Mouse (Mus musculus) stomach, embryonic 15.5 days (tissue): Measurements from ENCODE around the gene Vmn1r36. TPM values are rescaled to one million over a fixed set of nuclear protein-coding genes. Genes with fewer than 3 reads are reported as not detected.
"Not testable (repeated sequence)": the region's sequence is repeated elsewhere in the genome, so short reads cannot be mapped to it uniquely, and the experiment has no call there.

Source experiments
- ATAC-seq: fragments of 200-750 bp; cut with Nextera tagmentation; 2 replicates; pipeline ENCODE4 v1.8.0; 2017; ENCODE audit warnings: low read depth, moderate number of reproducible peaks, moderate TSS enrichment; ENCODE audit not compliant: insufficient read depth, low FRiP score
- H3K27ac ChIP-seq: fragments of 300-500 bp; sonication (generic); 2 replicates; pipeline ENCODE4 v1.5.1; 2015; ENCODE audit warnings: mild to moderate bottlenecking, inconsistent platforms
- H3K27me3 ChIP-seq: fragments of 300-500 bp; sonication (generic); replicated peaks from 2 replicates; pipeline ENCODE4 v1.6.1; 2015; ENCODE audit warnings: inconsistent platforms
- H3K36me3 ChIP-seq: fragments of 300-500 bp; sonication (generic); 2 replicates; pipeline ENCODE4 v1.6.1; 2015; ENCODE audit warnings: inconsistent platforms
- H3K4me1 ChIP-seq: fragments of 300-500 bp; sonication (generic); 2 replicates; pipeline ENCODE4 v1.6.1; 2015; ENCODE audit warnings: inconsistent platforms
- H3K4me2 ChIP-seq: fragments of 300-500 bp; sonication (generic); 2 replicates; pipeline ENCODE4 v1.6.1; 2015; ENCODE audit warnings: mild to moderate bottlenecking, inconsistent platforms
- H3K4me3 ChIP-seq: fragments of 300-500 bp; sonication (generic); replicated peaks from 2 replicates; pipeline ENCODE4 v1.5.1; 2015; ENCODE audit warnings: inconsistent platforms
- H3K9ac ChIP-seq: fragments of 300-500 bp; sonication (generic); 2 replicates; pipeline ENCODE4 v1.6.1; 2015; ENCODE audit warnings: inconsistent platforms
- H3K9me3 ChIP-seq: fragments of 300-500 bp; sonication (generic); 2 replicates; pipeline ENCODE4 v1.6.1; 2016; ENCODE audit warnings: inconsistent platforms
- WGBS: fragments of 180-500 bp; shearing (Covaris S2); methylation state at CpG from one replicate; pipeline ENCODE4 v1.1.7; 2015; 5-methylcytosine and 5-hydroxymethylcytosine counted together
- polyA plus RNA-seq: library from polyadenylated mRNA; unstranded; fragments of >200 nt; fragmentation: Nextera tagmentation; extraction: Ambion mirVana; gene quantifications from 2 replicates; pipeline ENCODE4 v1.2.1, GENCODE M21; 2015

Vmn1r36 gene
- polyA plus RNA-seq = not detected in 2 replicates

GRCm38 (mm10) chr6:66719068-66719467, at the start of gene Vmn1r36:
TSS of gene Vmn1r36 (minus strand) at chr6:66719168.
- 61% methylated on average over 2 of the region's 2 CpGs for WGBS

GRCm38 (mm10) chr6:66729082-66729481, 10.1 kb upstream of the Vmn1r36 start, which contains the start of gene Vmn1r37:
TSS of gene Vmn1r37 (plus strand) at chr6:66729382.
- H3K4me3 ChIP-seq, H3K27me3 ChIP-seq, H3K4me1 ChIP-seq, H3K36me3 ChIP-seq, H3K4me2 ChIP-seq, ATAC-seq, H3K9ac ChIP-seq, H3K9me3 ChIP-seq, H3K27ac ChIP-seq: not testable (repeated sequence)

More at GRCm38 (mm10) chr6:66719068-66719467, at the start of gene Vmn1r36:
- not testable (repeated sequence) for H3K27me3 ChIP-seq, ATAC-seq, H3K4me2 ChIP-seq, H3K4me3 ChIP-seq, H3K36me3 ChIP-seq, H3K4me1 ChIP-seq, H3K27ac ChIP-seq, H3K9ac ChIP-seq, H3K9me3 ChIP-seq

GRCm38 (mm10) chr6:66713854-66714253, 5.1 kb downstream of the Vmn1r36 start:
- no peak overlapping the region for H3K4me2 ChIP-seq
- WGBS = 63% methylated on average over 3 of the region's 3 CpGs
- H3K4me1 ChIP-seq = no peaks in the 10 kb centered on the region
- H3K9ac ChIP-seq = no peak overlapping the region
- no peak for ATAC-seq
- no peaks in the 10 kb centered on the region for H3K36me3 ChIP-seq
- no peak overlapping the region for H3K4me3 ChIP-seq
- no peaks in the 10 kb centered on the region for H3K27me3 ChIP-seq
- no peak overlapping the region for H3K27ac ChIP-seq
- H3K9me3 ChIP-seq = no peaks in the 10 kb centered on the region; the same call in 1 of the 2 replicates

GRCm38 (mm10) chr6:66708901-66709300, 10.1 kb downstream of the Vmn1r36 start:
- Histone ChIP-seq H3K27me3 (no peaks in the 10 kb centered on the region), H3K27ac (no peak overlapping the region), H3K9ac (no peak overlapping the region), H3K36me3 (no peaks in the 10 kb centered on the region), H3K9me3 (no peaks in the 10 kb centered on the region; the same call in 1 of the 2 replicates), H3K4me3 (no peak overlapping the region), H3K4me1 (no peaks in the 10 kb centered on the region), H3K4me2 (no peak overlapping the region)
- ATAC-seq = no peak

DNA sequence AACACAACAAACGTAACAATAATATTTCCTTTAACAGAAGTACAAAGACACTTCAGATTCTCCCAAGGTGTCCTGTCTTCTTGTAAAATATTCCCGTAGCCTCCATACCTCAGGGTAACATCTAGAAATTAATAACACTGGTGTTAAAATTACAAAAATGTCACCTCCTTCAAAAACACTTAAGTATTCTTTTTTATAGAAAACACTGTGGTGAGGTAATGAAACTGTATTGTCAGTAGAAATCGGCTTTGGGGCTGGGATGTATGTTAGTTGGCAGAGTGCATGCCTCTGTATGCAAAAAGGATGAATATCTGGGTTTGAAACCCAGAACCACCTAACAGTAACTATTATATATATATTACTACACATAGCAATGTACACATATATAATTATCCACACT, 33.2 kb downstream of the Vmn1r36 start, which contains the start of gene Vmn1r35:
Gene Vmn1r35 (minus strand): TSS at position 101 of the 400 bp plus-strand sequence.
- no peak within 1 kb of the TSS for H3K4me2 ChIP-seq
- H3K4me1 ChIP-seq = no peaks in the 10 kb centered on the region
- no peak within 1 kb of the TSS for H3K4me3 ChIP-seq
- H3K27me3 ChIP-seq = no peaks in the 10 kb centered on the region
- H3K9me3 ChIP-seq = no peaks in the 10 kb centered on the region
- WGBS = 79% methylated on average over 3 of the region's 3 CpGs
- no peaks in the 10 kb centered on the region for H3K36me3 ChIP-seq
- no peak for ATAC-seq
- no peak within 1 kb of the TSS for H3K27ac ChIP-seq
- H3K9ac ChIP-seq = no peak within 1 kb of the TSS

Other genes starting within 250 kb of the Vmn1r36 start
- gene Mad2l1, start 183.8 kb downstream of the Vmn1r36 start, polyA plus RNA-seq = 94.1 and 98.7 TPM in 2 replicates
- 0.09 and 0.10 TPM in 2 replicates for gene Vmn1r32, start 159.1 kb downstream of the Vmn1r36 start, polyA plus RNA-seq
- gene Vmn1r33, start 100.9 kb downstream of the Vmn1r36 start, polyA plus RNA-seq = not detected in 2 replicates
- not detected in 2 replicates for gene Vmn1r34, start 75.3 kb downstream of the Vmn1r36 start, polyA plus RNA-seq
- gene Vmn1r35, start 33.3 kb downstream of the Vmn1r36 start, polyA plus RNA-seq = not detected in 2 replicates
- not detected in 2 replicates for gene Vmn1r37, start 10.2 kb upstream of the Vmn1r36 start, polyA plus RNA-seq
- gene Vmn1r38, start 63.5 kb upstream of the Vmn1r36 start, polyA plus RNA-seq = not detected in 2 replicates
- not detected in 2 replicates for gene Vmn1r39, start 91.4 kb upstream of the Vmn1r36 start, polyA plus RNA-seq
- gene Gng12, start 177.2 kb upstream of the Vmn1r36 start, polyA plus RNA-seq = 103 and 105 TPM in 2 replicates